Mouse (Mus musculus) liver, embryonic 15.5 days (tissue): ENCODE measurements around the gene Slc8a3. TPM values are rescaled to one million over a fixed set of nuclear protein-coding genes. Genes with fewer than 3 reads are reported as not detected.
"Not testable (repeated sequence)": the region's sequence is repeated elsewhere in the genome, so short reads cannot be mapped to it uniquely, and the experiment has no call there.

ENCODE experiments used
- ATAC-seq: fragments of 200-750 bp; cut with Nextera tagmentation; 2 replicates; pipeline ENCODE4 v1.8.0; 2017; ENCODE audit warnings: moderate number of reproducible peaks, mild to moderate bottlenecking, moderate library complexity; ENCODE audit not compliant: insufficient read depth
- H3K27ac ChIP-seq: fragments of 300-500 bp; sonication (generic); replicated peaks from 2 replicates; pipeline ENCODE4 v1.5.1; 2015; ENCODE audit warnings: mild to moderate bottlenecking, inconsistent platforms
- H3K27me3 ChIP-seq: fragments of 300-500 bp; sonication (generic); 2 replicates; pipeline ENCODE4 v1.6.1; 2015; ENCODE audit warnings: mild to moderate bottlenecking, inconsistent platforms
- H3K36me3 ChIP-seq: fragments of 300-500 bp; sonication (generic); replicated peaks from 2 replicates; pipeline ENCODE4 v1.6.1; 2015; ENCODE audit warnings: moderate library complexity, mild to moderate bottlenecking, inconsistent platforms
- H3K4me1 ChIP-seq: fragments of 300-500 bp; sonication (generic); replicated peaks from 2 replicates; pipeline ENCODE4 v1.6.1; 2015; ENCODE audit warnings: inconsistent platforms
- H3K4me2 ChIP-seq: fragments of 300-500 bp; sonication (generic); 2 replicates; pipeline ENCODE4 v1.6.1; 2015; ENCODE audit warnings: moderate library complexity, mild to moderate bottlenecking, inconsistent platforms
- H3K4me3 ChIP-seq: fragments of 300-500 bp; sonication (generic); replicated peaks from 2 replicates; pipeline ENCODE4 v1.5.1; 2015; ENCODE audit warnings: mild to moderate bottlenecking, inconsistent platforms
- H3K9ac ChIP-seq: fragments of 300-500 bp; sonication (generic); 2 replicates; pipeline ENCODE4 v1.6.1; 2015; ENCODE audit warnings: moderate library complexity, mild to moderate bottlenecking, inconsistent platforms
- H3K9me3 ChIP-seq: fragments of 300-500 bp; sonication (generic); replicated peaks from 2 replicates; pipeline ENCODE4 v1.6.1; 2016; ENCODE audit warnings: inconsistent platforms
- WGBS: fragments of 180-500 bp; shearing (Covaris S2); methylation state at CpG from one replicate; pipeline ENCODE4 v1.1.7; 2015; ENCODE audit warnings: mixed read lengths; ENCODE audit not compliant: insufficient replicate concordance; 5-methylcytosine and 5-hydroxymethylcytosine counted together
- polyA plus RNA-seq: library from polyadenylated mRNA; unstranded; fragments of >200 nt; fragmentation: Nextera tagmentation; extraction: Ambion mirVana; gene quantifications from 2 replicates; pipeline ENCODE4 v1.2.1, GENCODE M21; 2015

The Slc8a3 gene
- polyA plus RNA-seq: 0.02 and 0.03 TPM in 2 replicates

- Histone ChIP-seq H3K27me3 (peaks cover 56% of the 10 kb centered on the region), H3K27ac (no peak within 1 kb of the TSS), H3K36me3 (no peaks in the 10 kb centered on the region), H3K9ac (no peak within 1 kb of the TSS), H3K4me1 (no peaks in the 10 kb centered on the region), H3K9me3 (no peaks in the 10 kb centered on the region), H3K4me2 (peak within 1 kb of the TSS; percentile 64), H3K4me3 (peak within 1 kb of the TSS; percentile 39)
- ATAC-seq: no peak
- under 1% methylated on average over 47 of the region's 47 CpGs for WGBS
Measured at GRCm38 (mm10) chr12:81332875-81333421, at the start of gene Slc8a3. Gene Slc8a3, minus strand, starts transcription at chr12:81333180.

GRCm38 (mm10) chr12:81379364-81379763 is 46.4 kb upstream of the Slc8a3 start, which contains the start of gene Gm4787:
Gene Gm4787, minus strand, starts transcription at chr12:81379464.
- H3K4me1 ChIP-seq, H3K27ac ChIP-seq, H3K27me3 ChIP-seq, H3K36me3 ChIP-seq, H3K4me2 ChIP-seq, H3K9me3 ChIP-seq, ATAC-seq, H3K9ac ChIP-seq, H3K4me3 ChIP-seq: not testable (repeated sequence)
- 80% methylated on average over 1 of the region's 1 CpGs for WGBS

DNA sequence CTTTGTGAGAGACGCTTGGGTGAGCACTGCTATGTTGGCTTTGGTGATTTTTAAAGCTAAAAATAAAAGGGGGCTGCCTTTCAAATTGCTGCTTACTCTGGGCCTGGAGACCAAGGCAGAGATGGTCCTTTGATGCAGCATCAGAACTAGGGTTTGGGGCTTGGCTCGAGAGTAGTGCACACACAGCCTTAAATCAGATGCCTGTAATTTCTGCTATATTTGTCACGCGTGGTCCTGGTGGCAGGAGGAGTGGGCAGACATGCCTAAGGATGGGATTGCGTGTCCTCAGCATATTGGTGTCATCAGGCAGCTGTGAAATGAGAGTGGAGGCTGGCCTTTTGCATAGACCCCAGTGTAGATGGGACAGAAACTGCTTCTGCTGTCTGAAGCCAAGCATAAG is 861 bp upstream of the Slc8a3 start:
- Histone ChIP-seq H3K9ac (no peak overlapping the region), H3K9me3 (no peaks in the 10 kb centered on the region), H3K4me3 (no peak overlapping the region), H3K4me1 (no peaks in the 10 kb centered on the region), H3K36me3 (no peaks in the 10 kb centered on the region), H3K27me3 (peaks cover 56% of the 10 kb centered on the region), H3K27ac (no peak overlapping the region), H3K4me2 (no peak overlapping the region)
- 59% methylated on average over 5 of the region's 5 CpGs for WGBS
- no peak for ATAC-seq

DNA sequence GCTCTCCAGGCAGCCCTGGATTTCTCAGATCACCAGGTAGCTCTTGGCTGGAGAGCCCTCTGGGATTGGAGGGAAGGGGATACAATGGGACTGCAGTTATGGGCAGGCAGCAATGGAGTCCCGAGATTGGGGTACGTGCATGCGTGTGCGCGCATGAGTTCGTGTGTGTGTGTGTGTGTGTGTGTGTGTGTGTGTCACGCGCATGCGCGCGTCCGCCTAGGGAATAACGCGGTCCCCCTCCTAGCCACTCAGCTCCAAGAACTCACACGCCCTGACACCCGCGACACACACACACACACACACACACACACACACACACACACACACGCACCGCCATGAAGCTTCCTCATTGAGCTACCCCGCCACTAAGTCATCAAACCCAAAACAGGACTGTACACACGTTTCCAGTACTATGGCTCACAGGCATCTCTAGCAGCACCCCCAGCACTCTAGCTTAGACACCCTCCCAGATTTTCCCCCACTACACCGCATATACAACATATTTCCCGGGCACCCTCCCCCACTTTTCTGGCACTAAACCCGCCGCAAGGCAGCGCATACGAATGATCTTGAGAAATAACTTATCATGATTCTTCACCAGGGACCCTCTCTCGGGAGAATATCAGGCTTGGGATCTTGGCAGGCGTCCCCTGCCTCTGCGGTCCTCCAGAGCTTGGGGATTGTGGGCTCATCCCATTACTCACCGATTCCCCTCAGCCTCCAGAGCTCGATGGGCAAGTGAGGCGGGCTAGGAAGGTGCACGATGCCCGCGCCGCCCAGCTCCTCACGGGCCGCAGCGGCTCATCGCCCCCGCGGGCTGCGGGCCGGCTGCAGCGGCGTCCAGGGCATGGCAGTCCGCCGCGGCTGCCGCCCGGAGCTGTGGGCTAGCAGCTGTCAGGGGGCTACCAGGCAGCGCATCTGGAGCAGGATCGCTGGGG is 774 bp downstream of the Slc8a3 start:
- H3K9ac ChIP-seq: no peak overlapping the region
- no peak for ATAC-seq
- 1% methylated on average over 54 of the region's 54 CpGs for WGBS

DNA sequence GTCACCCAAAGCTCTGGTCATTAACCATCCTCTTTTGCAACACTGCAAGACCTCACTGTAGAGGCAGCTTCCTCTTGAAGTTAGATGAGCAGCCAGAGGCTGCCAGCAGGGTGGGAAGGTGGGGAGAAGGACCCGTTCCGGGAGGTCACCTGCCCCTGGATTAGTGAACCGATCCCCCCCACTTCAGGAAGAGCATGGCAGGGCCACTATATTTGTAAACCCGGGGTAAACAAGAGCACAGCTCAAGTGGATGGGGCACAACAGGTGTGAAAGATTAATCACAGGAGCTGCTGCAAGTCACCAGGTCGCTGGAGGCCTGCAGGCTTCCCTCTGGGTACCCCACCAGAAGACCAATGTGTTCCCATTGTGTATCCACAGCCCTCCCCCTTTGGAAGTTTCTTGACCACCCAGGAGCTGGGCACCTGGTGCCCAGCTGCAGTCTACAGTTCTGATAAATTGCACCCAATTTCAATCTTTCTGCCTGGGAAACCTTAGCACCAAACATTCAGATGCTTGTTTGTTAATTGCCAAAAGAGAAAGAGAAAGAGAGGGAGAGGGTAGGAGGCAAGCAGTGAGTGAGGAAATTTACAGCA is 1.8 kb downstream of the Slc8a3 start:
- ATAC-seq: no peak
- Histone ChIP-seq H3K4me2 (no peak overlapping the region), H3K4me3 (no peak overlapping the region), H3K9me3 (no peaks in the 10 kb centered on the region), H3K27me3 (peaks cover 56% of the 10 kb centered on the region), H3K36me3 (no peaks in the 10 kb centered on the region), H3K9ac (no peak overlapping the region), H3K4me1 (no peaks in the 10 kb centered on the region), H3K27ac (no peak overlapping the region)
- WGBS: 46% methylated on average over 5 of the region's 5 CpGs

More for the DNA sequence above, 774 bp downstream of the Slc8a3 start:
- Histone ChIP-seq H3K4me3 (peak overlapping the region; percentile 39), H3K4me1 (no peaks in the 10 kb centered on the region), H3K9me3 (no peaks in the 10 kb centered on the region), H3K27ac (no peak overlapping the region), H3K27me3 (peaks cover 56% of the 10 kb centered on the region), H3K36me3 (no peaks in the 10 kb centered on the region), H3K4me2 (peak overlapping the region; percentile 64)

GRCm38 (mm10) chr12:81324991-81325390 is 8.0 kb downstream of the Slc8a3 start:
- no peaks in the 10 kb centered on the region; the same call in 1 of the 2 replicates for H3K27me3 ChIP-seq
- H3K27ac ChIP-seq: no peak overlapping the region
- no peaks in the 10 kb centered on the region for H3K36me3 ChIP-seq
- WGBS: 62% methylated on average over 3 of the region's 3 CpGs
- ATAC-seq: no peak
- H3K9ac ChIP-seq: no peak overlapping the region
- H3K4me2 ChIP-seq: no peak overlapping the region
- no peak overlapping the region for H3K4me3 ChIP-seq
- H3K4me1 ChIP-seq: no peaks in the 10 kb centered on the region
- H3K9me3 ChIP-seq: no peaks in the 10 kb centered on the region

DNA sequence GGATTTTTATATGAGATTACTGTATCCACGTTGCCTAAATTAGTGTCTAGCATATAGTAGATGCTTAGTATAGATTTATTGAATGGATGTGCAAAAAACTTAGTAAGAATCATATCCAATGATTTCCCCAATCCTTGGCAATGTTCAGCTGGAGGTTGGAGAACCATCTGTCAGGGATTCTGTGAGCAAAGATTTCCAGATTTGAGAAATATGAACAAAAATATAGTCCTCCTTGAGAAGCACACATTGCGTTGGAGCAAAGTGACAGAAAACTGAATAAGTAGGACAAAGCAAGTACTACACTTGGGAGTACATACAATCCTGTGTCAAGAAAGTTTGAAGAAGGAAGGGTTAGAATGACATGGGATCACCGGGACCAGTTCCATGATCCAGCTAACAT is 8.9 kb downstream of the Slc8a3 start:
- no peaks in the 10 kb centered on the region for H3K27me3 ChIP-seq
- H3K4me2 ChIP-seq: no peak overlapping the region
- H3K36me3 ChIP-seq: no peaks in the 10 kb centered on the region
- no peaks in the 10 kb centered on the region for H3K4me1 ChIP-seq
- WGBS: 74% methylated on average over 3 of the region's 3 CpGs
- H3K9ac ChIP-seq: no peak overlapping the region
- no peak overlapping the region for H3K27ac ChIP-seq
- H3K4me3 ChIP-seq: no peak overlapping the region
- no peaks in the 10 kb centered on the region for H3K9me3 ChIP-seq
- ATAC-seq: no peak

- H3K9me3 ChIP-seq: no peaks in the 10 kb centered on the region
- no peaks in the 10 kb centered on the region for H3K4me1 ChIP-seq
- ATAC-seq: no peak
- no peak overlapping the region for H3K9ac ChIP-seq
- no peak overlapping the region for H3K4me2 ChIP-seq
- WGBS: 74% methylated on average over 1 of the region's 1 CpGs
- no peaks in the 10 kb centered on the region for H3K36me3 ChIP-seq
- no peaks in the 10 kb centered on the region for H3K27me3 ChIP-seq
- no peak overlapping the region for H3K4me3 ChIP-seq
- H3K27ac ChIP-seq: no peak overlapping the region
Measured at GRCm38 (mm10) chr12:81321021-81321420, 12.0 kb downstream of the Slc8a3 start.

GRCm38 (mm10) chr12:81317811-81318210 is 15.2 kb downstream of the Slc8a3 start:
- ATAC-seq: no peak
- H3K36me3 ChIP-seq: no peaks in the 10 kb centered on the region
- H3K4me3 ChIP-seq: no peak overlapping the region
- 28% methylated on average over 2 of the region's 2 CpGs for WGBS
- no peaks in the 10 kb centered on the region for H3K9me3 ChIP-seq
- no peak overlapping the region for H3K27ac ChIP-seq
- H3K9ac ChIP-seq: no peak overlapping the region
- no peaks in the 10 kb centered on the region for H3K27me3 ChIP-seq
- no peak overlapping the region for H3K4me2 ChIP-seq
- H3K4me1 ChIP-seq: no peaks in the 10 kb centered on the region

- Histone ChIP-seq H3K4me1 (no peaks in the 10 kb centered on the region), H3K4me2 (no peak overlapping the region), H3K4me3 (no peak overlapping the region), H3K27ac (no peak overlapping the region), H3K36me3 (no peaks in the 10 kb centered on the region), H3K27me3 (no peaks in the 10 kb centered on the region), H3K9me3 (no peaks in the 10 kb centered on the region), H3K9ac (no peak overlapping the region)
- ATAC-seq: no peak
- 63% methylated on average over 5 of the region's 5 CpGs for WGBS
Measured at GRCm38 (mm10) chr12:81315953-81316352, 17.0 kb downstream of the Slc8a3 start.

GRCm38 (mm10) chr12:81303626-81304025 is 29.4 kb downstream of the Slc8a3 start:
- H3K9me3 ChIP-seq: no peaks in the 10 kb centered on the region
- no peak overlapping the region for H3K4me2 ChIP-seq
- H3K9ac ChIP-seq: no peak overlapping the region
- H3K4me1 ChIP-seq: no peaks in the 10 kb centered on the region
- H3K27me3 ChIP-seq: no peaks in the 10 kb centered on the region
- no peak overlapping the region for H3K4me3 ChIP-seq
- H3K27ac ChIP-seq: no peak overlapping the region
- ATAC-seq: no peak
- 66% methylated on average over 5 of the region's 5 CpGs for WGBS
- no peaks in the 10 kb centered on the region for H3K36me3 ChIP-seq
